Comparison of ENCODE assay signal across 7 mouse cellular contexts in genomic region chr2:27009714-27010244, GRCm38 (mm10). TPM values are rescaled to one million over a fixed set of nuclear protein-coding genes. Genes with fewer than 3 reads are reported as not detected.
A peak's percentile ranks its signal among the peaks of the same experiment; 100 is the strongest.
DNase-seq lines count a peak whose midpoint lies in the region; ATAC-seq and TF ChIP-seq lines count a peak whose summit lies in the region.

Gene Cacfd1, plus strand, starts transcription at chr2:27009926.

- peak within 1 kb of the TSS; percentile 92 for H3K27ac ChIP-seq in intestine, embryonic 16.5 days (ENCODE audit: low read length)
- peak within 1 kb of the TSS; percentile 73 for H3K27ac ChIP-seq in midbrain, embryonic 12.5 days (replicated peaks)
- H3K27ac ChIP-seq in small intestine, adult 2 months (ENCODE audit: insufficient read depth, low read depth, low read length): peak within 1 kb of the TSS; percentile 88

- H3K9me3 ChIP-seq in intestine, embryonic 16.5 days (ENCODE audit: control insufficient read depth, low read length): no peaks in the 10 kb centered on the region
- no peaks in the 10 kb centered on the region for H3K9me3 ChIP-seq in midbrain, embryonic 12.5 days

- no peaks in the 10 kb centered on the region for H3K27me3 ChIP-seq in intestine, embryonic 16.5 days (replicated peaks; ENCODE audit: control insufficient read depth, insufficient read depth, low read length)
- no peaks in the 10 kb centered on the region for H3K27me3 ChIP-seq in midbrain, embryonic 12.5 days
- H3K27me3 ChIP-seq in small intestine, adult 2 months (ENCODE audit: control insufficient read depth, insufficient read depth, low read length): no peaks in the 10 kb centered on the region

- H3K4me1 ChIP-seq in intestine, embryonic 16.5 days (ENCODE audit: control insufficient read depth, insufficient read depth, low read length): peaks cover 23% of the 10 kb centered on the region
- H3K4me1 ChIP-seq in midbrain, embryonic 12.5 days: peaks cover 21% of the 10 kb centered on the region
- H3K4me1 ChIP-seq in small intestine, adult 2 months (ENCODE audit: control insufficient read depth, insufficient read depth, insufficient read length, low read length): peaks cover 21% of the 10 kb centered on the region; the same call in 1 of the 2 replicates

- peak within 1 kb of the TSS; percentile 87 for H3K4me2 ChIP-seq in intestine, embryonic 16.5 days (ENCODE audit: low read depth, low read length)
- H3K4me2 ChIP-seq in midbrain, embryonic 12.5 days (replicated peaks): peak within 1 kb of the TSS; percentile 93

- H3K4me3 ChIP-seq in intestine, embryonic 16.5 days (ENCODE audit: low read length): peak within 1 kb of the TSS; percentile 85
- H3K4me3 ChIP-seq in midbrain, embryonic 12.5 days: peak within 1 kb of the TSS; percentile 74
- H3K4me3 ChIP-seq in small intestine, adult 2 months (ENCODE audit: low read depth, low read length): peak within 1 kb of the TSS; percentile 95

- TF ChIP-seq POLR2A in small intestine, adult 2 months (IDR thresholded peaks at IDR 0.05; ENCODE audit: low read depth, low read length): peak; percentile 63

- peaks cover 6% of the 10 kb centered on the region for H3K36me3 ChIP-seq in intestine, embryonic 16.5 days (ENCODE audit: control insufficient read depth, insufficient read depth, low read length)
- peaks cover 13% of the 10 kb centered on the region for H3K36me3 ChIP-seq in midbrain, embryonic 12.5 days
- peaks cover 10% of the 10 kb centered on the region for H3K36me3 ChIP-seq in small intestine, adult 2 months (ENCODE audit: control insufficient read depth, insufficient read depth, low read length)

- peak; percentile 94 for DNase-seq in adrenal gland, adult 2 months
- peak; percentile 85 for DNase-seq in embryo, embryonic 11.5 days (ENCODE audit: low read depth, low spot score)
- DNase-seq in gastrocnemius, postnatal 4 days (ENCODE audit: low spot score in 2 of 2): peak; percentile 67 to 86
- peak; percentile 92 for DNase-seq in left cerebral cortex, postnatal 4 days

- TF ChIP-seq CTCF in small intestine, adult 2 months (IDR thresholded peaks at IDR 0.05; ENCODE audit: extremely low read depth, insufficient read length, insufficient replicate concordance, low read depth, low read length): no peak

- WGBS in intestine, embryonic 16.5 days: under 1% methylated on average over 43 of the region's 43 CpGs
- WGBS in midbrain, embryonic 12.5 days: under 1% methylated on average over 43 of the region's 43 CpGs
- whole genome bisulfite sequencing in small intestine, adult 2 months: under 1% methylated on average over 43 of the region's 43 CpGs

- peak within 1 kb of the TSS; percentile 97 for H3K9ac ChIP-seq in intestine, embryonic 16.5 days (ENCODE audit: low read depth, low read length)
- peak within 1 kb of the TSS; percentile 86 for H3K9ac ChIP-seq in midbrain, embryonic 12.5 days (replicated peaks)

- intact Hi-C loops in left cerebral cortex, postnatal 4 days (cut with DNase I): no loop called here

- peak; percentile 98 for ATAC-seq in intestine, embryonic 16.5 days
- peak; percentile 96 for ATAC-seq in midbrain, embryonic 12.5 days (ENCODE audit: low FRiP score, low read depth)

RNA-seq across cellular contexts. Expression of gene Cacfd1, which starts in this region (rescaled TPM):
- 10 to 100 TPM; 40.2 to 52.4 TPM for total RNA-seq in adrenal gland, adult 2 months (2021)
- polyA plus RNA-seq in adrenal gland, adult 2 months (2012; rRNA removed): 80.1 and 109 TPM in 2 replicates
- 10 to 100 TPM; 34.8 to 38.5 TPM for total RNA-seq in gastrocnemius, postnatal 4 days (2021)
- polyA plus RNA-seq in intestine, embryonic 16.5 days (2015; fragmentation: Nextera tagmentation; extraction: Ambion mirVana): 52.9 and 54.3 TPM in 2 replicates
- total RNA-seq in left cerebral cortex, postnatal 4 days (2021): 10 to 100 TPM; 73.1 to 80.5 TPM
- 116 and 126 TPM in 2 replicates for polyA plus RNA-seq in midbrain, embryonic 12.5 days (2016; fragmentation: Nextera tagmentation; extraction: Ambion mirVana)
- polyA plus RNA-seq in small intestine, adult 2 months (2012; rRNA removed): 39.5 and 49.1 TPM in 2 replicates

Comparison
In these comparisons a context has a peak if more than half of its experiments do, and no peak if none do; other contexts are left out.
1. Peak in every context shown above with its lines: DNase-seq, ATAC-seq, H3K4me3 ChIP-seq and H3K27ac ChIP-seq.